Mouse (Mus musculus): ENCODE data around the gene Rerg. TPM values are rescaled to one million over a fixed set of nuclear protein-coding genes. Genes with fewer than 3 reads are reported as not detected.
"Not testable (repeated sequence)": the region's sequence is repeated elsewhere in the genome, so short reads cannot be mapped to it uniquely, and the experiment has no call there.

Gene Rerg
- total and polyA plus RNA-seq, 3 experiments, result 92.5 to 195 (median 190) TPM

DNA sequence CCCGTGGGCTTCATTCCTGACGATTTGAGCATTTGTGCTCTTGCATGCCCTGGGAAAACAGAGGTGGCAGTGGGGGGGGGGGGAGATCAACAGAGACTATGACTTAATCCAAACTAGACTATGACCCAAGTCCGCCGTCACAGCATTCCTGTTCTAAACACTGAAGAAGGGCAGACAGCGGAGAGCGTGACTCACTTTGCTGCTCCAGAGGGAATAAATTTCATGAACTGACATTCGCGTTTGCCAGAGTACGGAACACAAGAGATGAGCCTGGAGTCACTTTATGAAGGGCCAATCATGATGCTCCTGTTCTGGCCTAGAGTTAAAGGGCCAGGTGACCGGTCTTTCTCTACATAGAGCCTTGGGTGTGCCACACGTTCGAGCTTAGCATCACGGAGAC lies 93.6 kb downstream of the Rerg start:
- peak; percentile 65 for DNase-seq

GRCm38 (mm10) chr6:137076225-137076624 lies 94.1 kb downstream of the Rerg start:
- DNase-seq, result no peak

DNA sequence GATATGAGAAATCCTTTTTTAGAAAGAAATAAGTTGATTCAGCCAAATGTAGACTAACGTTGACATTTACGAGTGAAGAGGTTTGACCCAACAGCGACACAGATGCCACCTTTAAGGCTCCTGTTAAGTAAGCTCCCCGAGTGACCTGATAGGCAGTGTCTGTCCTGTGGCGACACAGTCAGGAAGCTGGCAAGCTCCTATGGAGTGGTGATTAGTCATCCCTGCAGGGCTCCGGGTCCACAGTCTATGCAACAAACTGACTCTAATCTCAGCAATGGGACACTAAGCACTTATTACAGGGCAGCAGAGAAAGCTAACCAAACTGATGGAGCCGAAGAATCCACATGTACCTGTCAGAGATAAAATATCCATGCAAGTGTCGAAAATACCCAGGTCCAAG lies 98.0 kb downstream of the Rerg start:
- peak; percentile 29 for DNase-seq

GRCm38 (mm10) chr6:137071466-137071865 lies 98.8 kb downstream of the Rerg start:
- DNase-seq, result no peak

DNA sequence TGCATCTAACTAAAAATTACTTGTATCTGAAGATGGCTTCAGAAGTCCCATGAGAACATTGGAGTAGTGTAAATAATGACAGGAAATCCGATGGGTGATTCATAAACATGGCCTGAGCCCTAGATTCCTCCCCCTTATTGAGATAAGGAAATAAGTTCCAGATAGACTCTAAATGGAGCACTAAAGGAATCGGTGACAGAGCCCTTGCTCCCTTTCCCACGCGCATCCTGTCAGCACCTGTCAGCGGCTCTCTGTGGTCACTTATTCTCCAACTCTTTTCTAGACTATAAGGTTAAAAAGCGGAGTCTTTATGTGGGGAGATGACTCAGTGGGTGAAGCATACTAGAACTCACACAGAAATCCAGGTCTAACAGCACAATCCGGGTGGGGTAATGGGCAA lies 104.8 kb downstream of the Rerg start:
- DNase-seq, result no peak

- peak; percentile 16 for DNase-seq
These were observed 105.5 kb downstream of the Rerg start for GRCm38 (mm10) chr6:137064786-137065185.

DNA sequence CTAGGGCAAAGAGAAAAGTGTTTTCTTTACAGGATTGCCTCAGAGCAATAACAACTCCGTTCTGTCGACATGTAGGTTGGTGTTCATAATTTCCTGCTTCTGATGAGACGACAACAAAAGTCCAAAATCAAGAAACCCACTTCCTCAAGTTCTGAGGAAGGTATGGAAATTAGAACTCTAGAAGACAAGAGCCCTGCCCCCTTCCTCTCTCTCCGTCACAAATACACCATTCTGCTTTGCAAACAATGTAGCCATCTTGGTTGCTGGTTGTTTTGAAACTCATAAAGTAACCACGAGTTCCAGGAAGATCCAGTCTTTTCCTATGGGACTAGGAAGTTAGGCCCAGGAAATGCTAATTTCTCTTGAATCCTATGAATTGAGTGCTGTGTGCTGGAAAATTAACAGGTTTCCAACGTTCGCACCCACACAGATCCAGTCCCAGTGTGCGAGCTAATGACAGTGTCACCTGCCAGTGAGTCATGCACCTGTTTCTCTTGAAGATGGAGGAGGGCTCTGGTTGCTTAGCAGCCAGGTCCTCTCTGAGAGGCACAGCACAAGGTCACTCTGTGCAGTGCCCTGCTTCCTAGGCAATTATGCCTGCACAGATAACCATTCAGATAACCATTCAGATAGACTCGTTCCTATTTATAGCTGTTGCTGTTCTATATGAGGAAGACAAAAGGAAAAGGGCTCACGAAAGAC lies 106.9 kb downstream of the Rerg start:
- peak; percentile 19 for DNase-seq

- DNase-seq, result no peak
These were observed 108.3 kb downstream of the Rerg start for GRCm38 (mm10) chr6:137061880-137062531.

- no peak for DNase-seq
These were observed 109.7 kb downstream of the Rerg start for GRCm38 (mm10) chr6:137060595-137060994.

DNA sequence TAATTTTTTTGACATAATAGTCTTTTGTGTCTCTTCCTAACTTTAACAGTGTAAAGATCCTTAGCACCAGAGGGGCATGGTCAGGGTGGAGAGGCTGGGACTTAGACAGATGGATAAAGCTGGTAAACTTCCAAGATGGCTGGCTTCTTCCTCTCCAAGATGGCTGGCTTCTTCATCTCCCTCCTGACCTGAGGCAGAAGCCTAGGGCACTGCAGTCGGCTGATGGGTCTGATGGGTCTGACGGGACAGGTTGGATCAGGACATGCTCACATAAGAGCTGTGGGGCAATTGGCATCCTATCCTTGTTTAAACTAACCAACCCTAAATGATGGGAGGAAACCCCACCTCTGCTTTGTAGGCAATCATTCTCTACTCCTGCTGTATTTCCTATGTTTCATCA lies 112.0 kb downstream of the Rerg start:
- DNase-seq, result no peak

- DNase-seq, result no peak
These were observed 116.2 kb downstream of the Rerg start for GRCm38 (mm10) chr6:137054073-137054472.

DNA sequence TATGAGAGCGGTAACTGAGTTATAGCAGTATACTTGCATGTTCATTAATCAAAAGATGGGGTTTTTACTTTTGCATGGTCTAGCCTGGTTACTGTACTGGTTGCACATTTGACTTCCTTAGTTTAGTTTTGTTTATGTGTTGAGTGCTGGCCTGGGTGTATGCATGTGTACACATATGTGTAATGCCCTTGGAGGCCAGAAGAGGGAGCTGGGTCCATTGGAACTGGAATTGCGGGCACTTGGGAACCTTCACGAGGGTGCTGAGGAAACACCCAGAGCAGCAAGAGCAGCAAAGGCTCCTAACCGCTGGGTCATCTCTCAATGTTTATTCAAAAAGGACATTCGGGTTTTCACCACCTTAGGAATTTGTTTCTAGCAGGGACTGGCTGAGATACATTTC lies 116.8 kb downstream of the Rerg start:
- peak; percentile 68 for DNase-seq

DNA sequence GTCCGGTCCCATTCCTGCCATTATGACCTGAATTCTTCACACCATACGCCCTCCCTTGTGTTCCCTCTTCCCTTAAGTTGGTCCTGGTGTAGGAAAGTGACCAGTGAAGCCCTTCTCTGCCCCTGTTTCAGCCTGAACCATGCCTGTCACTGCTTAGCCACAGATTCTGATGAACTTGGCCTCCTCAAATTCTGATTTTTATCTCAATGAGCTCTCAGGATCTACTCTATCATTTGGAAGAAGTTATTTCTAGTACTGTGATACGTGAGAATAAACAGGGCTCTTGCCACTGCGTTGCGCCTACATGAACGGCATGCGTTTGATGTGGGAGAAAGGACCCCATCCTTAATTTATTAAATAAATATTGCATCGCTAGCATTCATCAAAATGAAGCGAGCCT lies 117.3 kb downstream of the Rerg start:
- DNase-seq, result no peak

- no peak for DNase-seq
These were observed 123.3 kb downstream of the Rerg start for GRCm38 (mm10) chr6:137047036-137047435.

DNA sequence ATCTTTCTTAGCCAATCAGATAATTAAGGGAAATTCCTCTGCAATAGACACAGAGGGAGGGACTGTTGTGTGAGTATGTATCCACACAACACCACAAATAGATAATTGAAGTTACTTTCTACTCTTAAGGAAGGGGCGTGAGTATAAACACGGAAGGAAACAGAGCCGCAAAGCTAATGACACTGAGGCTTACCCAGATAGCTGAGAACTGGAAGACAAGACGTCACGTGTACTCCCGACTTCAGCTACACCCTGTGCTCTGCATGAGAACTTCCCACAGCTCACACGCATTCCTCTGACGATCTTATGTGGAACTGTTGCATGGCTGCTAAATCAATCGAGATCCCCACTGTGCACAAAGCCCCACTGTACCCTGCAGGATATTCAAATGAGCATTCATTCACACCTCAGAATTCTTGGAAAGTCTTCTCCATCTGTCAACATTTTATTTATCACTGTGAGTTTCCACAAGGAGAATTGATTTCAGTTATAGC lies 125.2 kb downstream of the Rerg start:
- DNase-seq, result no peak

DNA sequence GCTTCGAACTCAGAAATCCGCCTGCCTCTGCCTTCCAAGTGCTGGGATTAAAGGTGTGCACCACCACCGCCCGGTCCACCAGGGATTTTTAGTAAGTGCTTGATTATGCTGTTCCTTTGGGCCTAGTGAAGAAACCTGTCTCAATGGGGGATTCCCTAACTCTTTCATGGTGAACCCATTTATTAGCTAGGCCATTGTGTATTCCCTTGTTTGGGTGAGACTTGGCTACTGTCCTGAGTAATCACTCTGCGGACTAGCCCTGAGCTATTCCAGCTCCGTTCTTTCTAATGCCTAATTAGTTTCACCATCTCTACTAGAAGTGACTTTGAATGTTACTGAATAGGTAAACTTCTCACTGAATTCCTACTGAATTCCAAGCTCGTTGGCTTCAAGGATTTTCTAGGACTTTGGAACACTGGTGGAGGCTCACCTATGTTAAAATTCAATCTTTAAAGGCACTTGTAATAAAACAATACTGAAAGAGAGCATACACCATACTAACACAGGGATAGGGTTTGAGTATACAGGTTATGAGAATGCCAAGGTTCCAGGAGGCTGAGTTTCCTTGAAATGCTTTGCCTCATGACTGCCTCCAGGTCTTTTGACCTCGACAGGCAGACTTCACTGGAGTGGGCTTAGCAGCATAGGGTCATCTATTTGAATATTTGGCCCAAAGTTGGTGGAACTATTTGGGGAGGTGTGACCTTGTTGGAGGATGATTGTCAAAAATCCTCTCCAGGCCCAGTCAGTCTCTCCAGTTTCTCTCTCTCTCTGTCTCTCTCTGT lies 134.5 kb downstream of the Rerg start:
- DNase-seq, result not testable (repeated sequence)

- DNase-seq, result no peak
These were observed 139.6 kb downstream of the Rerg start for GRCm38 (mm10) chr6:137030611-137031097.

DNA sequence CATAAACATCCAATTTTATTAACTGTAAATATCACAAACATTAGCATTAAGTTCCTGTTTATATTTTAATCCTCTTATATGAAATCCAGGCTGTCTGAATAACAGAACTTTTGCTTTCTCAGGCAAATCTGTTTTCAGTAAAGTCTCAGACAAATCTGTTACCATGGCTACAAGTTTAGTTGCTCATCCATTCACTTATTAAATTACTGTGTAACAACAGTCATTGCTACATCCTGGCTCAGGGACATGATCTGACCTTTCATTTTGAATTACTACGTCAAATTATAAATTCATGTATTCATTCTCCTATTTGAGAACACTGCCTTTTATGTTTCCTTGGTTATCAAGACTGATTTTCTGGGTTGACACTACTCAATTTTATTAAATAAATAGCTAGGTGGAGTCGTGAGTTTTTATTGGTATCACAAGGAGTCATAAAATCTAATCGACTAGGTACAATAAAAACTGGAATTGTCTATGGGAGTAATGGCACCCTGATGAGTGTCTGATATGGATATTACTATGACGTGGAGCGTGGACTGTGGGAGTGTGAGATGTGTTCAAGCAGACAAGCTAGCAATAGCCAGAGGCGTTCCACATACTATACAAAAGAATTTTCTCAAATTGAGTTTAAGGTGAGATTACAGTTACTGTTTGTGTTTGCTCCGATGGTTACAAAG lies 140.2 kb downstream of the Rerg start:
- DNase-seq, result no peak

- DNase-seq, result peak; percentile 62
These were observed 144.8 kb downstream of the Rerg start for GRCm38 (mm10) chr6:137025461-137025860.

GRCm38 (mm10) chr6:137024541-137024940 lies 145.8 kb downstream of the Rerg start:
- DNase-seq, result no peak

- no peak for DNase-seq
These were observed 152.9 kb downstream of the Rerg start for GRCm38 (mm10) chr6:137017216-137017973.

All from adrenal gland, adult 2 months (tissue).